Mouse (Mus musculus): ENCODE measurements around the gene Dicer1.

The Dicer1 gene

GRCm38 (mm10) chr12:104676535-104677370 lies 75.0 kb downstream of the Dicer1 start:
- DNase-seq: no peak

GRCm38 (mm10) chr12:104672976-104673375 lies 78.8 kb downstream of the Dicer1 start:
- no peak for DNase-seq

GRCm38 (mm10) chr12:104672406-104672805 lies 79.3 kb downstream of the Dicer1 start:
- DNase-seq: no peak

GRCm38 (mm10) chr12:104667846-104668245 lies 83.9 kb downstream of the Dicer1 start:
- DNase-seq: no peak

GRCm38 (mm10) chr12:104665951-104666350 lies 85.8 kb downstream of the Dicer1 start:
- no peak for DNase-seq

- no peak for DNase-seq
Observed at GRCm38 (mm10) chr12:104665521-104665920, 86.2 kb downstream of the Dicer1 start.

- DNase-seq: no peak
Observed at GRCm38 (mm10) chr12:104656146-104656545, 95.6 kb downstream of the Dicer1 start.

- no peak for DNase-seq
Observed at GRCm38 (mm10) chr12:104655006-104655405, 96.7 kb downstream of the Dicer1 start.

GRCm38 (mm10) chr12:104652021-104652420 lies 99.7 kb downstream of the Dicer1 start:
- no peak for DNase-seq

- no peak for DNase-seq
Observed at GRCm38 (mm10) chr12:104651269-104651668, 100.5 kb downstream of the Dicer1 start.

GRCm38 (mm10) chr12:104650510-104651260 lies 101.1 kb downstream of the Dicer1 start:
- no peak for DNase-seq

GRCm38 (mm10) chr12:104648366-104648765 lies 103.4 kb downstream of the Dicer1 start:
- DNase-seq: no peak

GRCm38 (mm10) chr12:104642337-104642736 lies 109.4 kb downstream of the Dicer1 start:
- DNase-seq: no peak

GRCm38 (mm10) chr12:104640934-104641333 lies 110.8 kb downstream of the Dicer1 start:
- DNase-seq: no peak

GRCm38 (mm10) chr12:104638156-104638555 lies 113.6 kb downstream of the Dicer1 start:
- no peak for DNase-seq
